Mouse (Mus musculus): ENCODE data around the gene Ano6.

GRCm38 (mm10) chr15:95742955-95743354 is 47.7 kb upstream of the Ano6 start:
- TF ChIP-seq CTCF (IDR thresholded peaks at IDR 0.05; ENCODE audit: low read depth) (no peak), EP300 (optimal IDR thresholded peaks at IDR 0.05) (no peak)

Measured in stomach, postnatal 0 days (tissue).